Mouse (Mus musculus) spleen, postnatal 0 days (tissue): ENCODE data around the gene Dmgdh. TPM values are rescaled to one million over a fixed set of nuclear protein-coding genes. Genes with fewer than 3 reads are reported as not detected.

Source experiments
- polyA plus RNA-seq: library from polyadenylated mRNA; unstranded; fragments of >200 nt; fragmentation: Nextera tagmentation; extraction: Ambion mirVana; gene quantifications from 2 replicates; pipeline ENCODE4 v1.2.1, GENCODE M21; 2015

Gene Dmgdh
- 0.07 TPM in 1 of 2 replicates, not detected in the other for polyA plus RNA-seq

GRCm38 (mm10) chr13:93674131-93674561, at the start of gene Dmgdh, which contains the start of gene Bhmt2:
Gene Dmgdh (plus strand): TSS chr13:93674433.
Gene Bhmt2 (minus strand): TSS chr13:93674302.

GRCm38 (mm10) chr13:93637282-93638245, 36.7 kb upstream of the Dmgdh start, which contains the start of gene Bhmt:
Gene Bhmt (minus strand): TSS chr13:93637961.

GRCm38 (mm10) chr13:93771588-93772278, 97.5 kb downstream of the Dmgdh start, which contains the start of gene Arsb:
Gene Arsb (plus strand): TSS chr13:93771630.

Other genes with a start within 250 kb of the Dmgdh start
- gene Jmy, start 174.6 kb upstream of the Dmgdh start, polyA plus RNA-seq, result 5.2 and 5.4 TPM in 2 replicates
- 0.75 and 0.76 TPM in 2 replicates for gene Bhmt, start 36.5 kb upstream of the Dmgdh start, polyA plus RNA-seq
- 0.06 TPM in 1 of 2 replicates, not detected in the other for gene Bhmt2, start 131 bp upstream of the Dmgdh start, polyA plus RNA-seq
- 3.8 and 5.8 TPM in 2 replicates for gene Arsb, start 97.2 kb downstream of the Dmgdh start, polyA plus RNA-seq